In the genomic region with DNA sequence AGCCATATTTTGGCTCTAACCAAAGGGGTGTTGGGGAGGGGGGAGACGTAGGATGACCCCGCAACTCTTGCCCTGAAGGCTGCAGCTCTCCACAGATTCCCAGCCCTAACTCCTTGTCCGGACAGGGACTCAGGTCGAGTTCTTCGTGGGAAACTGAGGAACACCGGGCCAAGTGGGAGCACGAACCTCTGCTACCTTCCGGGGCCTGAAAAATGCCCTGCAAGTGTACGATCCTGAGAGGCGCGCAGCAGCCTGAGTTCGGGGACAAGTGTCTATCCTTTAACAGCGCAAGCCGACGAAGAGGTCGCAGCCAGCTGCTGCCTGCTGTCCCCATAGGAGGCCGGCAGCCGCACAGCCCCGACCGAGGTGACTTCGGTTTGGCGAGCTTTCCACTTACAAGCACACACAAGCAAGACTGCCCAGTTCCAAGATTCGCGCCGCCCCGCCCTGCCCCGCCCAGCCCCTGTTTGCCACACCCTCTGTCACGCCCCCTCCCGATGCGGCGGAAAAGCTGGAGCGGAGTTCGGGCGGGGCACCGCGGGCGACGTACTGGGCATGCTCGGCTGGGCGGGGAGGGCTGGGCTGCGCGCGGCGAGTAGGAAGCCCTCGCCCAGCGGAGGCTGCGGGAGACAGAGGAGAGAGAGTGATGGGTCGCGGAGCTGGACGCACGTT, we compare ENCODE assay signal across 8 mouse cellular contexts. TPM values are rescaled to one million over a fixed set of nuclear protein-coding genes. Genes with fewer than 3 reads are reported as not detected.
DNase-seq lines count a peak whose midpoint lies in the region; ATAC-seq lines count a peak whose summit lies in the region.

No protein-coding gene starts in this region.

- H3K4me3 ChIP-seq in intestine, embryonic 14.5 days (ENCODE audit: low read depth, low read length), result peak overlapping the region; percentile 93

- H3K27ac ChIP-seq in intestine, embryonic 14.5 days (ENCODE audit: low read depth), result peak overlapping the region; percentile 87

- ATAC-seq in intestine, embryonic 14.5 days (replicated peaks; ENCODE audit: low FRiP score, low TSS enrichment, low read depth), result peak; percentile 90
- peak; percentile 60 for ATAC-seq in megakaryocyte progenitor cell, adult 5-6 weeks (replicated peaks; ENCODE audit: poor library complexity)

- H3K36me3 ChIP-seq in intestine, embryonic 14.5 days (ENCODE audit: control insufficient read depth, insufficient read depth, low read length), result no peaks in the 10 kb centered on the region

- peak overlapping the region; percentile 82 for H3K9ac ChIP-seq in intestine, embryonic 14.5 days (ENCODE audit: low read length)

- peak; percentile 97 for DNase-seq in adrenal gland, adult 2 months
- DNase-seq in embryo, embryonic 11 days, result peak; percentile 96
- peak; percentile 95 for DNase-seq in gastrocnemius, postnatal 25 days
- peak; percentile 98 for DNase-seq in intestine, embryonic 14.5 days (ENCODE audit: low spot score)
- peak; percentile 93 to 98 for DNase-seq in left cerebral cortex, postnatal 10 days (ENCODE audit: extremely low spot score in 1 of 2, low spot score in 2 of 2)
- DNase-seq in right cerebral cortex, postnatal 10 days (ENCODE audit: low spot score in 2 of 2), result peak; percentile 97 to 98
- DNase-seq in urinary bladder, postnatal 14 days (ENCODE audit: low spot score), result peak; percentile 95

- peak overlapping the region; percentile 77 for H3K4me2 ChIP-seq in intestine, embryonic 14.5 days (ENCODE audit: low read length)

- peaks cover 11% of the 10 kb centered on the region; the same call in 1 of the 2 replicates for H3K4me1 ChIP-seq in intestine, embryonic 14.5 days (replicated peaks; ENCODE audit: control insufficient read depth, insufficient read depth, low read length)

- under 1% methylated on average over 46 of the region's 51 CpGs for WGBS in intestine, embryonic 14.5 days

- intact Hi-C loops in left cerebral cortex, postnatal 10 days (cut with DNase I), result loop anchor here (5.0 to 10.0 kb wide), 4 partner anchors 87 to 828 kb away; no protein-coding TSS in a partner anchor

- no peaks in the 10 kb centered on the region for H3K27me3 ChIP-seq in intestine, embryonic 14.5 days (replicated peaks; ENCODE audit: control insufficient read depth, insufficient read depth, low read length)

- H3K9me3 ChIP-seq in intestine, embryonic 14.5 days (ENCODE audit: control insufficient read depth, low read length), result no peaks in the 10 kb centered on the region

RNA-seq across cellular contexts. Expression of gene B430305J03Rik, which starts 1.6 kb away (rescaled TPM):
- under 1 TPM in 1 of 2 experiments, not detected in 1; 0.09 TPM for total RNA-seq in adrenal gland, adult 2 months (2021)
- polyA plus RNA-seq in adrenal gland, adult 2 months (2012; rRNA removed), result 0.15 and 0.21 TPM in 2 replicates
- under 1 TPM; 0.08 TPM for total RNA-seq in gastrocnemius, postnatal 25 days (2021)
- polyA plus RNA-seq in intestine, embryonic 14.5 days (2014; fragmentation: Nextera tagmentation; extraction: Ambion mirVana), result not detected in 2 replicates
- total RNA-seq in left cerebral cortex, postnatal 10 days (2021), result 1 to 10 TPM; 1.7 to 1.8 TPM
- 0.07 and 0.22 TPM in 2 replicates for total RNA-seq in megakaryocyte progenitor cell, adult 5-6 weeks (2015)
- 0.92 and 1.0 TPM in 2 replicates for total RNA-seq in megakaryocyte progenitor cell, adult 5-6 weeks (2017)

RNA-seq across cellular contexts. Expression of gene Rap2b, which starts 2.7 kb away (rescaled TPM):
- total RNA-seq in adrenal gland, adult 2 months (2021), result 1 to 10 TPM; 2.7 to 5.0 TPM
- polyA plus RNA-seq in adrenal gland, adult 2 months (2012; rRNA removed), result 4.2 and 6.4 TPM in 2 replicates
- total RNA-seq in gastrocnemius, postnatal 25 days (2021), result 1 to 10 TPM; 1.6 to 2.4 TPM
- polyA plus RNA-seq in intestine, embryonic 14.5 days (2014; fragmentation: Nextera tagmentation; extraction: Ambion mirVana), result 9.0 and 9.2 TPM in 2 replicates
- total RNA-seq in left cerebral cortex, postnatal 10 days (2021), result 10 to 100 TPM; 37.3 to 39.3 TPM
- total RNA-seq in megakaryocyte progenitor cell, adult 5-6 weeks (2015), result 5.6 and 6.1 TPM in 2 replicates
- total RNA-seq in megakaryocyte progenitor cell, adult 5-6 weeks (2017), result 6.5 and 7.8 TPM in 2 replicates

Comparison
In these comparisons a context has a peak if more than half of its experiments do, and no peak if none do; other contexts are left out.
1. Peak in every context shown above with its lines: DNase-seq, ATAC-seq, H3K4me3 ChIP-seq and H3K27ac ChIP-seq.
2. RNA of gene Rap2b, which starts 2.7 kb away (total RNA-seq): 37.3 to 39.3 TPM in left cerebral cortex, postnatal 10 days; 5.6 to 7.8 TPM in megakaryocyte progenitor cell, adult 5-6 weeks, 2.7 to 5.0 TPM in adrenal gland, adult 2 months and 1.6 to 2.4 TPM in gastrocnemius, postnatal 25 days; every median in the first group is over 4 times any median in the second.